Mouse (Mus musculus): ENCODE data around the gene Nr2f2.

GRCm38 (mm10) chr7:70406527-70406926 lies 40.0 kb upstream of the Nr2f2 start:
- TF ChIP-seq EP300 (IDR thresholded peaks at IDR 0.05; ENCODE audit: low read depth) = no peak
- TF ChIP-seq CTCF (IDR thresholded peaks at IDR 0.05; ENCODE audit: low read depth) = no peak

All from liver, postnatal 0 days (tissue).